In genomic region chr2:59828777-59829508, GRCm38 (mm10) we compare ENCODE assay signal across 7 mouse cellular contexts. TPM values are rescaled to one million over a fixed set of nuclear protein-coding genes. Genes with fewer than 3 reads are reported as not detected.
DNase-seq lines count a peak whose midpoint lies in the region; ATAC-seq and TF ChIP-seq lines count a peak whose summit lies in the region.

No protein-coding gene starts in this region.

- peaks cover 27% of the 10 kb centered on the region for H3K4me1 ChIP-seq in forebrain, embryonic 15.5 days
- peaks cover 54% of the 10 kb centered on the region for H3K4me1 ChIP-seq in hindbrain, embryonic 10.5 days (replicated peaks)
- H3K4me1 ChIP-seq in limb, embryonic 10.5 days: peaks cover 42% of the 10 kb centered on the region
- peaks cover 9% of the 10 kb centered on the region for H3K4me1 ChIP-seq in midbrain, postnatal 0 days (ENCODE audit: insufficient read depth, low read length)

- 23% methylated on average over 14 of the region's 14 CpGs for WGBS in forebrain, embryonic 15.5 days
- WGBS in hindbrain, embryonic 10.5 days: 32% methylated on average over 14 of the region's 14 CpGs
- 31% methylated on average over 14 of the region's 14 CpGs for WGBS in limb, embryonic 10.5 days
- WGBS in midbrain, postnatal 0 days: 27% methylated on average over 14 of the region's 14 CpGs

- H3K36me3 ChIP-seq in forebrain, embryonic 15.5 days: no peaks in the 10 kb centered on the region
- peaks cover 6% of the 10 kb centered on the region for H3K36me3 ChIP-seq in hindbrain, embryonic 10.5 days
- H3K36me3 ChIP-seq in limb, embryonic 10.5 days: peaks cover 82% of the 10 kb centered on the region
- H3K36me3 ChIP-seq in midbrain, postnatal 0 days (ENCODE audit: insufficient read depth, low read length): no peaks in the 10 kb centered on the region

- DNase-seq in MN1 (ENCODE audit: low spot score): peak; percentile 32
- DNase-seq in adrenal gland, adult 8-10 months: peak; percentile 31
- peak; percentile 75 for DNase-seq in hindbrain, embryonic 10.5 days (ENCODE audit: low spot score)
- DNase-seq in limb, embryonic 10.5 days (ENCODE audit: low spot score): peak; percentile 70
- peak; percentile 72 for DNase-seq in midbrain, postnatal 0 days (ENCODE audit: low spot score)
- no peak for DNase-seq in spleen, postnatal 14 days (ENCODE audit: low spot score in 2 of 2)

- peak overlapping the region; percentile 55; the same call in 1 of the 2 replicates for H3K27ac ChIP-seq in forebrain, embryonic 15.5 days (replicated peaks)
- H3K27ac ChIP-seq in hindbrain, embryonic 10.5 days: peak overlapping the region; percentile 81
- H3K27ac ChIP-seq in limb, embryonic 10.5 days: peak overlapping the region; percentile 30
- peak overlapping the region; percentile 33 for H3K27ac ChIP-seq in midbrain, postnatal 0 days (ENCODE audit: low read depth, low read length)

- no peak overlapping the region for H3K4me2 ChIP-seq in forebrain, embryonic 15.5 days (replicated peaks)
- 0 out of 2 replicates have a peak overlapping the region, but pooled peaks have one; percentile 13 for H3K4me2 ChIP-seq in midbrain, postnatal 0 days (ENCODE audit: low read depth, low read length, poor library complexity, severe bottlenecking)

- no peak for TF ChIP-seq CTCF in midbrain, postnatal 0 days (IDR thresholded peaks at IDR 0.05)

- H3K4me3 ChIP-seq in forebrain, embryonic 15.5 days: no peak overlapping the region
- no peak overlapping the region for H3K4me3 ChIP-seq in hindbrain, embryonic 10.5 days
- 0 out of 2 replicates have a peak overlapping the region, but pooled peaks have one; percentile 10 for H3K4me3 ChIP-seq in limb, embryonic 10.5 days
- no peak overlapping the region for H3K4me3 ChIP-seq in midbrain, postnatal 0 days (ENCODE audit: low read depth, low read length)

- H3K9ac ChIP-seq in forebrain, embryonic 15.5 days (replicated peaks): no peak overlapping the region
- H3K9ac ChIP-seq in midbrain, postnatal 0 days (replicated peaks; ENCODE audit: low read length, poor library complexity, severe bottlenecking): no peak overlapping the region

- no peaks in the 10 kb centered on the region for H3K9me3 ChIP-seq in forebrain, embryonic 15.5 days
- no peaks in the 10 kb centered on the region for H3K9me3 ChIP-seq in hindbrain, embryonic 10.5 days
- no peaks in the 10 kb centered on the region for H3K9me3 ChIP-seq in limb, embryonic 10.5 days (replicated peaks)
- no peaks in the 10 kb centered on the region for H3K9me3 ChIP-seq in midbrain, postnatal 0 days (ENCODE audit: low read length)

- ATAC-seq in forebrain, embryonic 15.5 days (replicated peaks): peak; percentile 36
- ATAC-seq in midbrain, postnatal 0 days (ENCODE audit: low FRiP score): peak; percentile 41

- H3K27me3 ChIP-seq in forebrain, embryonic 15.5 days: 0 out of 2 replicates have a peak, but pooled peaks cover 2% of the 10 kb centered on the region
- no peaks in the 10 kb centered on the region for H3K27me3 ChIP-seq in hindbrain, embryonic 10.5 days (ENCODE audit: insufficient read depth, poor library complexity, severe bottlenecking)
- no peaks in the 10 kb centered on the region for H3K27me3 ChIP-seq in limb, embryonic 10.5 days (ENCODE audit: low read depth, poor library complexity, severe bottlenecking)
- H3K27me3 ChIP-seq in midbrain, postnatal 0 days (ENCODE audit: insufficient read depth, low read length): no peaks in the 10 kb centered on the region

RNA-seq across cellular contexts. Expression of gene Wdsub1, which starts 53.4 kb away (rescaled TPM):
- total RNA-seq in adrenal gland, adult 8-10 months (2022): 10 to 100 TPM; 17.4 to 36.0 (median 20.6) TPM
- polyA plus RNA-seq in forebrain, embryonic 15.5 days (2015; fragmentation: Nextera tagmentation; extraction: Ambion mirVana): 10.7 and 11.5 TPM in 2 replicates
- polyA plus RNA-seq in hindbrain, embryonic 10.5 days (2016; fragmentation: Nextera tagmentation; extraction: Ambion mirVana): 17.4 and 17.5 TPM in 2 replicates
- polyA plus RNA-seq in limb, embryonic 10.5 days (2016; fragmentation: Nextera tagmentation; extraction: Ambion mirVana): 20.5 and 29.4 TPM in 2 replicates
- 28.6 and 67.0 TPM in 2 replicates for total RNA-seq in midbrain, postnatal 0 days (2014; rRNA removed)
- 21.3 and 23.6 TPM in 2 replicates for polyA plus RNA-seq in midbrain, postnatal 0 days (2015; fragmentation: Nextera tagmentation; extraction: Ambion mirVana)

Comparison
In these comparisons a context has a peak if more than half of its experiments do, and no peak if none do; other contexts are left out.
1. DNase-seq: peak in MN1 (single experiment), adrenal gland, adult 8-10 months (single experiment), hindbrain, embryonic 10.5 days (single experiment), limb, embryonic 10.5 days (single experiment) and midbrain, postnatal 0 days (single experiment); none in spleen, postnatal 14 days (0 of 2).
2. H3K27ac ChIP-seq: peak in every context shown above with its lines; median percentile 81 in hindbrain, embryonic 10.5 days; 55 in forebrain, embryonic 15.5 days; 33 in midbrain, postnatal 0 days; 30 in limb, embryonic 10.5 days.